In genomic region chr11:88644719-88645118, GRCm38 (mm10) we compare ENCODE assay signal across 13 mouse cellular contexts.
DNase-seq lines count a peak whose midpoint lies in the region; ATAC-seq and TF ChIP-seq lines count a peak whose summit lies in the region.
"Had no signal": no experiment of that assay in that cellular context is flagged by ENCODE, and none has a peak within 500 bp of the region (broad histone marks: within the 10 kb centered on the region; RNA-seq: fewer than 3 reads in every experiment).

No protein-coding gene starts in this region.

- TF ChIP-seq CTCF in gastrocnemius, adult 2 months (IDR thresholded peaks at IDR 0.05), result no peak
- no peak for TF ChIP-seq CTCF in forebrain, postnatal 0 days (IDR thresholded peaks at IDR 0.05; ENCODE audit: low read depth)

- peak; percentile 20; the same call in 1 of the 2 replicates for ATAC-seq in forebrain, postnatal 0 days
- ATAC-seq in midbrain, embryonic 14.5 days (ENCODE audit: low FRiP score, low TSS enrichment), result no peak

- no peak overlapping the region for H3K4me3 ChIP-seq in gastrocnemius, adult 2 months
- H3K4me3 ChIP-seq in forebrain, postnatal 0 days (ENCODE audit: low read depth, low read length), result no peak overlapping the region
- no peak overlapping the region for H3K4me3 ChIP-seq in midbrain, embryonic 14.5 days (replicated peaks; ENCODE audit: low read depth, low read length)
- H3K4me3 ChIP-seq: embryonic facial prominence, embryonic 13.5 days; heart, embryonic 15.5 days; limb, embryonic 10.5 days had no signal

- WGBS in forebrain, postnatal 0 days, result 7% methylated on average over 7 of the region's 7 CpGs
- WGBS in midbrain, embryonic 14.5 days, result 11% methylated on average over 7 of the region's 7 CpGs

- H3K27ac ChIP-seq in gastrocnemius, adult 2 months, result peak overlapping the region; percentile 24
- H3K27ac ChIP-seq in forebrain, postnatal 0 days (ENCODE audit: low read depth, low read length), result peak overlapping the region; percentile 36; the same call in 1 of the 2 replicates
- peak overlapping the region; percentile 56; the same call in 1 of the 2 replicates for H3K27ac ChIP-seq in midbrain, embryonic 14.5 days (replicated peaks; ENCODE audit: low read depth, low read length)
- H3K27ac ChIP-seq: embryonic facial prominence, embryonic 13.5 days; heart, embryonic 15.5 days; limb, embryonic 10.5 days had no signal

- intact Hi-C loops in gastrocnemius, adult 2 months (cut with DNase I), result no loop called here

- H3K9ac ChIP-seq in forebrain, postnatal 0 days, result no peak overlapping the region
- H3K9ac ChIP-seq in midbrain, embryonic 14.5 days (replicated peaks; ENCODE audit: low read length), result no peak overlapping the region
- H3K9ac ChIP-seq: embryonic facial prominence, embryonic 13.5 days; heart, embryonic 15.5 days had no signal

- no peak overlapping the region for H3K4me2 ChIP-seq in forebrain, postnatal 0 days (ENCODE audit: low read depth)
- H3K4me2 ChIP-seq in midbrain, embryonic 14.5 days (ENCODE audit: low read length), result no peak overlapping the region
- H3K4me2 ChIP-seq: embryonic facial prominence, embryonic 13.5 days; heart, embryonic 15.5 days had no signal

- H3K9me3 ChIP-seq in forebrain, postnatal 0 days (ENCODE audit: low read length), result no peaks in the 10 kb centered on the region
- H3K9me3 ChIP-seq in midbrain, embryonic 14.5 days (ENCODE audit: control insufficient read depth, low read length), result no peaks in the 10 kb centered on the region
- H3K9me3 ChIP-seq: embryonic facial prominence, embryonic 13.5 days; heart, embryonic 15.5 days; limb, embryonic 10.5 days had no signal

- peaks cover 5% of the 10 kb centered on the region; the same call in 1 of the 2 replicates for H3K4me1 ChIP-seq in forebrain, postnatal 0 days (ENCODE audit: insufficient read depth)
- peaks cover 48% of the 10 kb centered on the region for H3K4me1 ChIP-seq in midbrain, embryonic 14.5 days (ENCODE audit: control insufficient read depth, insufficient read depth, low read length)

- no peaks in the 10 kb centered on the region for H3K36me3 ChIP-seq in forebrain, postnatal 0 days (ENCODE audit: insufficient read depth)
- H3K36me3 ChIP-seq in midbrain, embryonic 14.5 days (ENCODE audit: control insufficient read depth, insufficient read depth, low read length), result 0 out of 2 replicates have a peak, but pooled peaks cover 4% of the 10 kb centered on the region
- H3K36me3 ChIP-seq: heart, embryonic 15.5 days had no signal

- H3K27me3 ChIP-seq in forebrain, postnatal 0 days (ENCODE audit: insufficient read depth, low read length), result no peaks in the 10 kb centered on the region
- H3K27me3 ChIP-seq in midbrain, embryonic 14.5 days (ENCODE audit: control insufficient read depth, insufficient read depth, low read length), result no peaks in the 10 kb centered on the region
- H3K27me3 ChIP-seq: embryonic facial prominence, embryonic 13.5 days; heart, embryonic 15.5 days had no signal

- DNase-seq in gastrocnemius, adult 2 months, result no peak
- no peak for DNase-seq in gastrocnemius, adult 18-20 months (ENCODE audit: low spot score)
- DNase-seq in Muller cell, postnatal 12 days (ENCODE audit: inconsistent ontology term), result peak; percentile 87
- DNase-seq in forebrain, postnatal 0 days, result peak; percentile 35
- no peak for DNase-seq in midbrain, embryonic 14.5 days
- DNase-seq in thymus, postnatal 10 days (ENCODE audit: low spot score in 2 of 2), result no peak
- no peak for DNase-seq in lung, postnatal 4 days
- no peak for DNase-seq in MN1 (ENCODE audit: low spot score)
- DNase-seq: adrenal gland, adult 8-10 months; cerebellum, postnatal 14 days had no signal

Comparison
In these comparisons a context has a peak if more than half of its experiments do, and no peak if none do; other contexts are left out.
1. DNase-seq: peak in Muller cell, postnatal 12 days (single experiment) and forebrain, postnatal 0 days (single experiment); none in gastrocnemius, adult 2 months (single experiment), gastrocnemius, adult 18-20 months (single experiment), midbrain, embryonic 14.5 days (single experiment), thymus, postnatal 10 days (0 of 2), lung, postnatal 4 days (0 of 2) and MN1 (single experiment).
2. Peak in every context shown above with its lines, with median percentiles within 50 percentile points of each other: H3K27ac ChIP-seq.